Mouse (Mus musculus) E14TG2a.4 (cell line): ENCODE data around the gene Mtfr1l.

ENCODE experiments used
- H3K27me3 ChIP-seq: 2 replicates; pipeline ENCODE4 v1.6.1; 2014; ENCODE audit warnings: low read length, control low read depth; ENCODE audit not compliant: insufficient read depth
- H3K36me3 ChIP-seq: 2 replicates; pipeline ENCODE4 v1.6.1; 2014; ENCODE audit warnings: low read length, control low read depth; ENCODE audit not compliant: insufficient read depth
- H3K4me1 ChIP-seq: replicated peaks from 2 replicates; pipeline ENCODE4 v1.6.1; 2014; ENCODE audit warnings: low read depth, low read length, control low read depth
- H3K4me3 ChIP-seq: replicated peaks from 2 replicates; pipeline ENCODE4 v1.5.1; 2014; ENCODE audit warnings: mild to moderate bottlenecking, low read length
- H3K9me3 ChIP-seq: 2 replicates; pipeline ENCODE4 v1.6.1; 2014; ENCODE audit warnings: low read length, control low read depth
- CTCF ChIP-seq: conservative IDR thresholded peaks from 2 replicates; pipeline ENCODE4 v1.5.1; 2014; ENCODE audit warnings: low read length
- NANOG ChIP-seq: IDR thresholded peaks from 2 replicates; pipeline ENCODE4 v1.6.1; 2014; ENCODE audit warnings: borderline replicate concordance, low read length, mixed read lengths
- POU5F1 ChIP-seq: IDR thresholded peaks from 2 replicates; pipeline ENCODE4 v1.6.1; 2014; ENCODE audit warnings: low read length, borderline replicate concordance

Gene Mtfr1l

GRCm38 (mm10) chr4:134533421-134533820 is 1.8 kb downstream of the Mtfr1l start:
- Histone ChIP-seq H3K9me3 (no peaks in the 10 kb centered on the region), H3K36me3 (peaks cover 44% of the 10 kb centered on the region), H3K4me1 (peaks cover 35% of the 10 kb centered on the region), H3K27me3 (peaks cover 4% of the 10 kb centered on the region; the same call in 1 of the 2 replicates), H3K4me3 (peak overlapping the region; percentile 99)
- no peak for TF ChIP-seq POU5F1
- no peak for TF ChIP-seq NANOG
- TF ChIP-seq CTCF: no peak

GRCm38 (mm10) chr4:134532928-134533327 is 2.3 kb downstream of the Mtfr1l start:
- Histone ChIP-seq H3K4me3 (no peak overlapping the region), H3K9me3 (no peaks in the 10 kb centered on the region), H3K27me3 (0 out of 2 replicates have a peak, but pooled peaks cover 4% of the 10 kb centered on the region), H3K36me3 (peaks cover 49% of the 10 kb centered on the region), H3K4me1 (peaks cover 35% of the 10 kb centered on the region)
- TF ChIP-seq CTCF (no peak), NANOG (no peak), POU5F1 (no peak)

GRCm38 (mm10) chr4:134526220-134526619 is 9.0 kb downstream of the Mtfr1l start:
- Histone ChIP-seq H3K36me3 (peaks cover 93% of the 10 kb centered on the region), H3K4me1 (peaks cover 43% of the 10 kb centered on the region), H3K4me3 (no peak overlapping the region), H3K9me3 (no peaks in the 10 kb centered on the region), H3K27me3 (no peaks in the 10 kb centered on the region)
- TF ChIP-seq CTCF (no peak), NANOG (no peak), POU5F1 (no peak)

GRCm38 (mm10) chr4:134525806-134526205 is 9.4 kb downstream of the Mtfr1l start:
- Histone ChIP-seq H3K9me3 (no peaks in the 10 kb centered on the region), H3K4me3 (no peak overlapping the region), H3K4me1 (peaks cover 45% of the 10 kb centered on the region), H3K36me3 (peaks cover 93% of the 10 kb centered on the region), H3K27me3 (no peaks in the 10 kb centered on the region)
- TF ChIP-seq POU5F1 (no peak), NANOG (no peak), CTCF (no peak)

- Histone ChIP-seq H3K27me3 (no peaks in the 10 kb centered on the region), H3K9me3 (no peaks in the 10 kb centered on the region), H3K4me3 (no peak overlapping the region), H3K36me3 (peaks cover 84% of the 10 kb centered on the region), H3K4me1 (peaks cover 45% of the 10 kb centered on the region)
- TF ChIP-seq NANOG: no peak
- no peak for TF ChIP-seq POU5F1
- no peak for TF ChIP-seq CTCF
These were observed 11.7 kb downstream of the Mtfr1l start for GRCm38 (mm10) chr4:134523447-134523846.

- no peak for TF ChIP-seq CTCF
- Histone ChIP-seq H3K36me3 (peaks cover 55% of the 10 kb centered on the region), H3K9me3 (no peaks in the 10 kb centered on the region), H3K4me1 (peaks cover 71% of the 10 kb centered on the region), H3K27me3 (no peaks in the 10 kb centered on the region), H3K4me3 (no peak overlapping the region)
These were observed 15.9 kb downstream of the Mtfr1l start for GRCm38 (mm10) chr4:134519281-134519680.

GRCm38 (mm10) chr4:134518541-134518940 is 16.6 kb downstream of the Mtfr1l start:
- H3K27me3 ChIP-seq: no peaks in the 10 kb centered on the region
- peaks cover 71% of the 10 kb centered on the region for H3K4me1 ChIP-seq
- no peak overlapping the region for H3K4me3 ChIP-seq
- TF ChIP-seq CTCF (no peak), POU5F1 (no peak), NANOG (no peak)
- H3K9me3 ChIP-seq: no peaks in the 10 kb centered on the region
- H3K36me3 ChIP-seq: peaks cover 55% of the 10 kb centered on the region

- Histone ChIP-seq H3K36me3 (peaks cover 51% of the 10 kb centered on the region), H3K27me3 (no peaks in the 10 kb centered on the region), H3K9me3 (no peaks in the 10 kb centered on the region), H3K4me3 (0 out of 2 replicates have a peak overlapping the region, but pooled peaks have one; percentile 49), H3K4me1 (peaks cover 68% of the 10 kb centered on the region)
- TF ChIP-seq NANOG: no peak
- TF ChIP-seq CTCF: no peak
- no peak for TF ChIP-seq POU5F1
These were observed 17.5 kb downstream of the Mtfr1l start for GRCm38 (mm10) chr4:134517719-134518118.

GRCm38 (mm10) chr4:134516981-134517380 is 18.2 kb downstream of the Mtfr1l start:
- no peaks in the 10 kb centered on the region for H3K9me3 ChIP-seq
- H3K36me3 ChIP-seq: peaks cover 48% of the 10 kb centered on the region
- no peak for TF ChIP-seq NANOG
- TF ChIP-seq POU5F1: no peak
- TF ChIP-seq CTCF: no peak
- H3K4me3 ChIP-seq: peak overlapping the region; percentile 49
- no peaks in the 10 kb centered on the region for H3K27me3 ChIP-seq
- peaks cover 66% of the 10 kb centered on the region for H3K4me1 ChIP-seq
